Mouse (Mus musculus): ENCODE results near the gene Pex12.

The Pex12 gene

GRCm38 (mm10) chr11:83302526-83303251 lies at the start of gene Pex12:
Gene Pex12, minus strand, starts transcription at chr11:83302586.
- in situ Hi-C loops (cut with MseI, MboI): no loop called here

GRCm38 (mm10) chr11:83341716-83342245 lies 39.4 kb upstream of the Pex12 start:
- in situ Hi-C loops (cut with MseI, MboI): no loop called here

- in situ Hi-C loops (cut with MseI, MboI): no loop called here
Measured at GRCm38 (mm10) chr11:83339705-83340104, 37.3 kb upstream of the Pex12 start.

GRCm38 (mm10) chr11:83335826-83336225 lies 33.4 kb upstream of the Pex12 start:
- in situ Hi-C loops (cut with MseI, MboI): no loop called here

GRCm38 (mm10) chr11:83327427-83327826 lies 25.0 kb upstream of the Pex12 start:
- in situ Hi-C loops (cut with MseI, MboI): loop anchor here in 1 of 2 experiments (5.0 kb wide), 1 partner anchor 95 kb away; no protein-coding TSS in a partner anchor

- in situ Hi-C loops (cut with MseI, MboI): loop anchor here in 1 of 2 experiments (5.0 kb wide), 1 partner anchor 96 kb away; no protein-coding TSS in a partner anchor
Measured at GRCm38 (mm10) chr11:83326692-83327091, 24.3 kb upstream of the Pex12 start.

GRCm38 (mm10) chr11:83319048-83319447 lies 16.7 kb upstream of the Pex12 start:
- in situ Hi-C loops (cut with MseI, MboI): no loop called here

- in situ Hi-C loops (cut with MseI, MboI): no loop called here
Measured at GRCm38 (mm10) chr11:83312471-83312870, 10.1 kb upstream of the Pex12 start.

GRCm38 (mm10) chr11:83306700-83307253 lies 4.4 kb upstream of the Pex12 start:
- in situ Hi-C loops (cut with MseI, MboI): no loop called here

GRCm38 (mm10) chr11:83304485-83304884 lies 2.1 kb upstream of the Pex12 start:
- in situ Hi-C loops (cut with MseI, MboI): no loop called here

GRCm38 (mm10) chr11:83303751-83304150 lies 1.4 kb upstream of the Pex12 start:
- in situ Hi-C loops (cut with MseI, MboI): no loop called here

GRCm38 (mm10) chr11:83302124-83302523 lies 262 bp downstream of the Pex12 start:
- in situ Hi-C loops (cut with MseI, MboI): no loop called here

GRCm38 (mm10) chr11:83301431-83301831 lies 955 bp downstream of the Pex12 start:
- in situ Hi-C loops (cut with MseI, MboI): no loop called here

- in situ Hi-C loops (cut with MseI, MboI): no loop called here
Measured at GRCm38 (mm10) chr11:83299724-83300123, 2.7 kb downstream of the Pex12 start.

GRCm38 (mm10) chr11:83298225-83299195 lies 3.9 kb downstream of the Pex12 start, which contains the start of gene Ap2b1:
Gene Ap2b1, plus strand, starts transcription at chr11:83299024.
- in situ Hi-C loops (cut with MseI, MboI): no loop called here

- in situ Hi-C loops (cut with MseI, MboI): no loop called here
Measured at GRCm38 (mm10) chr11:83297816-83298215, 4.6 kb downstream of the Pex12 start.

GRCm38 (mm10) chr11:83294133-83294532 lies 8.3 kb downstream of the Pex12 start:
- in situ Hi-C loops (cut with MseI, MboI): no loop called here

- in situ Hi-C loops (cut with MseI, MboI): no loop called here
Measured at GRCm38 (mm10) chr11:83293182-83293581, 9.2 kb downstream of the Pex12 start.

- in situ Hi-C loops (cut with MseI, MboI): no loop called here
Measured at GRCm38 (mm10) chr11:83292251-83292587, 10.2 kb downstream of the Pex12 start.

- in situ Hi-C loops (cut with MseI, MboI): no loop called here
Measured at GRCm38 (mm10) chr11:83291375-83292250, 10.8 kb downstream of the Pex12 start.

- in situ Hi-C loops (cut with MseI, MboI): no loop called here
Measured at GRCm38 (mm10) chr11:83289633-83290032, 12.8 kb downstream of the Pex12 start.
